Mouse (Mus musculus) erythroblast, embryonic 14.5 days (primary cell): Measurements from ENCODE around the gene H13.

Experiments
- GATA1 ChIP-seq: IDR thresholded peaks from 2 replicates; pipeline ENCODE4 v1.6.1; 2012; ENCODE audit warnings: low read length, inconsistent platforms, mixed read lengths
- TAL1 ChIP-seq: IDR thresholded peaks from 3 replicates; pipeline ENCODE4 v1.6.1; 2012; ENCODE audit warnings: low read length, inconsistent platforms, mixed read lengths

DNA sequence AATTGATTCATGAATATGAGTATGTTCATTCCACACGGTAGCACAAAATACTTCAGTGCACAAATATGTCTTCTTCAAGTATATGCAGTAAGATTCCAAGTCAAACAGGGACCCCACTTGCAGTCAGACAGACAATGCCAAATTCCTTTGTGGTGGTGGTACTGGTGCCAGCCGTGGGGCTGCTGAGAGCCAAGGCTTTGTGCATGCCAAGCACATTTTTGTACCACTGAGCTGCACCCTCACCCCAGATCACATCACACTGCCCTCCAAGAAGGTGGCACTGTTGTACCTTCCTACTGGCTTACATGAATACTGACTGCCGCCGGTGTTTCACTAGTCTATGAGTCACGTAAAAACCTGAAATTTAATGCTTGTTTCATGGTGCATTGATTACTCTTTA, 9.7 kb downstream of the H13 start:
- TF ChIP-seq TAL1 (no peak), GATA1 (no peak)
